ENCODE assay signal across 24 mouse cellular contexts in the genomic region with DNA sequence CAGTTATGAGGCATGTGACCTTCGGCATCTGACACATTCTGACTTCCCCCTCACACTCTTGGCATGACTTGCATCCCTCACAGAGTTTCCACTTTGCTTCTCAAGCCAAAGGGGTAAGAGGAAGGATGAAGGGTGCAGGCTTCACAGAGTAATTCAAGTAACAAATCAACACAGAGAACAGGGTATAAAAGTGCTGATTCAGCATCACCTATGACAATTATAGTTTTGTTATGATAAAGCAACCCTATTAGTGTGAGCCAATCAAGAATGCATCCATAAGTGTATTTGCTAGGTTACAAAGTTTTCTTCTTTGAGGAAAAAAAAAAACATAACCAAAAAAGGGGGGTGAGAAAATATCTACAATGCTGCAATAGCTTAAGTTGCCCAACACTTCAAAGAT.
"Had no signal": no experiment of that assay in that cellular context is flagged by ENCODE, and none has a peak within 500 bp of the region (broad histone marks: within the 10 kb centered on the region; RNA-seq: fewer than 3 reads in every experiment).

No protein-coding gene starts in this region.

- H3K27ac ChIP-seq: embryonic facial prominence, embryonic 10.5 days; embryonic facial prominence, embryonic 12.5 days; embryonic facial prominence, embryonic 13.5 days; embryonic facial prominence, embryonic 15.5 days; forebrain, embryonic 10.5 days; forebrain, embryonic 12.5 days; forebrain, embryonic 13.5 days; forebrain, embryonic 15.5 days; gastrocnemius, adult 2 months; heart, adult 2 months; heart, embryonic 10.5 days had no signal

- H3K36me3 ChIP-seq: embryonic facial prominence, embryonic 10.5 days; embryonic facial prominence, embryonic 12.5 days; embryonic facial prominence, embryonic 13.5 days; embryonic facial prominence, embryonic 15.5 days; forebrain, embryonic 10.5 days; forebrain, embryonic 12.5 days; forebrain, embryonic 15.5 days; heart, embryonic 10.5 days had no signal

- H3K9ac ChIP-seq: embryonic facial prominence, embryonic 12.5 days; embryonic facial prominence, embryonic 13.5 days; embryonic facial prominence, embryonic 15.5 days; forebrain, embryonic 12.5 days; forebrain, embryonic 13.5 days; forebrain, embryonic 15.5 days; forebrain, postnatal 0 days had no signal

- H3K4me1 ChIP-seq: embryonic facial prominence, embryonic 10.5 days; embryonic facial prominence, embryonic 12.5 days; embryonic facial prominence, embryonic 13.5 days; embryonic facial prominence, embryonic 15.5 days; forebrain, embryonic 10.5 days; forebrain, embryonic 12.5 days; forebrain, embryonic 13.5 days; forebrain, embryonic 15.5 days; heart, embryonic 10.5 days had no signal

- DNase-seq: cerebellum, postnatal 10 days; cerebellum, postnatal 14 days; cerebellum, postnatal 25 days; cerebellum, postnatal 36 days; embryo, embryonic 11 days; forebrain, postnatal 0 days; gastrocnemius, adult 2 months; gastrocnemius, postnatal 10 days; gastrocnemius, postnatal 14 days; gastrocnemius, postnatal 25 days; gastrocnemius, postnatal 36 days; heart, adult 11 months; heart, adult 18-20 months; heart, adult 2 months had no signal

- H3K4me3 ChIP-seq: embryonic facial prominence, embryonic 10.5 days; embryonic facial prominence, embryonic 12.5 days; embryonic facial prominence, embryonic 13.5 days; embryonic facial prominence, embryonic 15.5 days; erythroblast, embryonic 14.5 days; forebrain, embryonic 10.5 days; forebrain, embryonic 12.5 days; forebrain, embryonic 13.5 days; forebrain, embryonic 15.5 days; gastrocnemius, adult 2 months; heart, adult 2 months; heart, embryonic 10.5 days had no signal

- H3K27me3 ChIP-seq: embryonic facial prominence, embryonic 12.5 days; embryonic facial prominence, embryonic 13.5 days; embryonic facial prominence, embryonic 15.5 days; forebrain, embryonic 12.5 days; forebrain, embryonic 13.5 days; forebrain, embryonic 15.5 days had no signal

- H3K4me2 ChIP-seq: embryonic facial prominence, embryonic 12.5 days; embryonic facial prominence, embryonic 13.5 days; embryonic facial prominence, embryonic 15.5 days; forebrain, embryonic 12.5 days; forebrain, embryonic 13.5 days; forebrain, embryonic 15.5 days had no signal

- H3K9me3 ChIP-seq: embryonic facial prominence, embryonic 10.5 days; embryonic facial prominence, embryonic 12.5 days; embryonic facial prominence, embryonic 13.5 days; embryonic facial prominence, embryonic 15.5 days; forebrain, embryonic 10.5 days; forebrain, embryonic 12.5 days; forebrain, embryonic 13.5 days; forebrain, embryonic 15.5 days; heart, embryonic 10.5 days had no signal
